Mouse (Mus musculus): ENCODE measurements around the gene Grid1. TPM values are rescaled to one million over a fixed set of nuclear protein-coding genes. Genes with fewer than 3 reads are reported as not detected.

Grid1 gene
- polyA plus RNA-seq, 1 experiment = not detected

- H3K4me1 ChIP-seq = no peaks in the 10 kb centered on the region
- peaks cover 14% of the 10 kb centered on the region; the same call in 1 of the 2 replicates for H3K9me3 ChIP-seq
- no peaks in the 10 kb centered on the region for H3K27me3 ChIP-seq (replicated peaks)
- TF ChIP-seq GATA1 (IDR thresholded peaks at IDR 0.05; ENCODE audit: borderline replicate concordance, low read length) (no peak), FLI1 (IDR thresholded peaks at IDR 0.05; ENCODE audit: low read length) (no peak)
- H3K4me3 ChIP-seq (replicated peaks) = no peak overlapping the region
- H3K36me3 ChIP-seq (replicated peaks; ENCODE audit: low read length) = no peaks in the 10 kb centered on the region
Observed at GRCm38 (mm10) chr14:35356480-35357085, 536.7 kb downstream of the Grid1 start.

DNA sequence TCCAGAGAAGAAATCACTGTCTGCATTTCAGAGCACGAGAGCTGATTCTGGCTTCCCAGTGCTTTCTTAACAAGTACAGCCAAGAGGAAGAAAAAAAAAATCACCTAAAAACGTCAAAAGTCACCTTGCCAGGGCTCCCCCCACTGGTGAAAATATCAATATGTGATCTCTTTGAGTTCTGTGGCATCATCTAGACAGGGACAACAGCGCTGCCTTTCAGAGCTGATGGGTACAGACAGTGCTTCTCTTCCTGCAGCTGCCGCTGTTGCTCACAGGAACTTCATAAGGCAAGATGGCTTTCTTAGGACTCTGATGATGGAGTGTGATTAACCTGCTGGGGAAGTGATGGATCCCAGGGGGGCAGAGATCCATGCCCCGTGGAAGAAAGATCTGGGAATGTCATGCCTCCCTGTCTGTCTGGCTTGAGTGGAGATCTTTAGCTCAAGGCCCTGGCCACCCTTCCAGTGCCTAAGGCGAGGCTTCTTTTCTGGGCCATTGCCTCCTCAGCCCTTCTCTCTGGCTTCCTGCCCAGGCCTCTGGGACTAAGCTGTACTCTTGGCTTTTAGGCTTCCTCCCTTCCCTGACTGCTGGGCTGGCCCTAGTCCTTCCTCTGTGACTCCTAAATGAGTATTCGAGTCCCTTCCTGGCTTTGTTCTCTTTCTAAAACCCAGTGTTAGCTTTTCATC lies 538.4 kb downstream of the Grid1 start:
- Histone ChIP-seq H3K4me1 (no peaks in the 10 kb centered on the region), H3K27me3 (replicated peaks) (no peaks in the 10 kb centered on the region), H3K4me3 (replicated peaks) (no peak overlapping the region), H3K9me3 (peaks cover 19% of the 10 kb centered on the region), H3K36me3 (replicated peaks; ENCODE audit: low read length) (no peaks in the 10 kb centered on the region)
- TF ChIP-seq GATA1 (IDR thresholded peaks at IDR 0.05; ENCODE audit: borderline replicate concordance, low read length) = no peak

- Histone ChIP-seq H3K27me3 (replicated peaks) (no peaks in the 10 kb centered on the region), H3K4me3 (replicated peaks) (no peak overlapping the region), H3K36me3 (replicated peaks; ENCODE audit: low read length) (no peaks in the 10 kb centered on the region), H3K4me1 (no peaks in the 10 kb centered on the region), H3K9me3 (peaks cover 21% of the 10 kb centered on the region)
- TF ChIP-seq FLI1 (IDR thresholded peaks at IDR 0.05; ENCODE audit: low read length) (no peak), GATA1 (IDR thresholded peaks at IDR 0.05; ENCODE audit: borderline replicate concordance, low read length) (no peak)
Observed at GRCm38 (mm10) chr14:35365177-35365944, 545.5 kb downstream of the Grid1 start.

GRCm38 (mm10) chr14:35374374-35374773 lies 554.5 kb downstream of the Grid1 start:
- Histone ChIP-seq H3K9me3 (peaks cover 20% of the 10 kb centered on the region), H3K4me1 (no peaks in the 10 kb centered on the region), H3K4me3 (replicated peaks) (no peak overlapping the region), H3K27me3 (replicated peaks) (no peaks in the 10 kb centered on the region), H3K36me3 (replicated peaks; ENCODE audit: low read length) (no peaks in the 10 kb centered on the region)
- TF ChIP-seq GATA1 (IDR thresholded peaks at IDR 0.05; ENCODE audit: borderline replicate concordance, low read length) = no peak
- TF ChIP-seq FLI1 (IDR thresholded peaks at IDR 0.05; ENCODE audit: low read length) = no peak

GRCm38 (mm10) chr14:35393591-35393990 lies 573.7 kb downstream of the Grid1 start:
- TF ChIP-seq GATA1 (IDR thresholded peaks at IDR 0.05; ENCODE audit: borderline replicate concordance, low read length) (no peak), FLI1 (IDR thresholded peaks at IDR 0.05; ENCODE audit: low read length) (no peak)
- H3K4me1 ChIP-seq = no peaks in the 10 kb centered on the region
- H3K36me3 ChIP-seq (replicated peaks; ENCODE audit: low read length) = no peaks in the 10 kb centered on the region

GRCm38 (mm10) chr14:35404249-35404908 lies 584.5 kb downstream of the Grid1 start:
- no peak overlapping the region for H3K4me3 ChIP-seq (replicated peaks)

More at GRCm38 (mm10) chr14:35393591-35393990, 573.7 kb downstream of the Grid1 start:
- Histone ChIP-seq H3K27me3 (replicated peaks) (no peaks in the 10 kb centered on the region), H3K4me3 (replicated peaks) (no peak overlapping the region), H3K9me3 (no peaks in the 10 kb centered on the region)

GRCm38 (mm10) chr14:35430259-35430658 lies 610.4 kb downstream of the Grid1 start:
- H3K4me3 ChIP-seq (replicated peaks) = no peak overlapping the region
- no peaks in the 10 kb centered on the region for H3K9me3 ChIP-seq
- H3K4me1 ChIP-seq = no peaks in the 10 kb centered on the region
- no peaks in the 10 kb centered on the region for H3K27me3 ChIP-seq (replicated peaks)
- no peaks in the 10 kb centered on the region for H3K36me3 ChIP-seq (replicated peaks; ENCODE audit: low read length)
- TF ChIP-seq GATA1 (IDR thresholded peaks at IDR 0.05; ENCODE audit: borderline replicate concordance, low read length) = no peak
- TF ChIP-seq FLI1 (IDR thresholded peaks at IDR 0.05; ENCODE audit: low read length) = no peak

More at GRCm38 (mm10) chr14:35404249-35404908, 584.5 kb downstream of the Grid1 start:
- no peak for TF ChIP-seq GATA1 (IDR thresholded peaks at IDR 0.05; ENCODE audit: borderline replicate concordance, low read length)
- TF ChIP-seq FLI1 (IDR thresholded peaks at IDR 0.05; ENCODE audit: low read length) = no peak
- H3K4me1 ChIP-seq = no peaks in the 10 kb centered on the region
- no peaks in the 10 kb centered on the region for H3K27me3 ChIP-seq (replicated peaks)
- H3K36me3 ChIP-seq (replicated peaks; ENCODE audit: low read length) = no peaks in the 10 kb centered on the region
- peaks cover 7% of the 10 kb centered on the region; the same call in 1 of the 2 replicates for H3K9me3 ChIP-seq

DNA sequence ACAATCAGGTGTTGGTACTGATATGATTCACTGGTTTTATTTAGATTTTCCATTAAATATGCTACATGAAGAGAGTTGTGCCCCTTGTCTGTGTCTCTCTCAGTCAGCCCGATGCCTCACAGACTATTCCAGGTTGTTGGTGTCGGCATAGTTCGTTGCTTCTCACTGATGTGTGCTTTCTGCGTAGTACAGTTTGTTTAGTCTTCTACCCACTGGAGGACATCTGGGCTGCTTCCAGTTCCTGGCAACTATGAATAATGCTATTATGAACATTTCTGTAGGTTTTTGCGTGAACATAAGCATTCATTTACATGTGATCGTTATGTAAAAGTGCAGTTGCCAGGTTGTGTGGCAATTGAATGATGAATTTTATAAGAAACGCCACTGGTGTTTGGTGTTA lies 633.8 kb downstream of the Grid1 start:
- H3K27me3 ChIP-seq (replicated peaks) = no peaks in the 10 kb centered on the region
- H3K36me3 ChIP-seq (replicated peaks; ENCODE audit: low read length) = no peaks in the 10 kb centered on the region
- H3K9me3 ChIP-seq = peaks cover 9% of the 10 kb centered on the region; the same call in 1 of the 2 replicates
- TF ChIP-seq GATA1 (IDR thresholded peaks at IDR 0.05; ENCODE audit: borderline replicate concordance, low read length) (no peak), FLI1 (IDR thresholded peaks at IDR 0.05; ENCODE audit: low read length) (no peak)
- H3K4me3 ChIP-seq (replicated peaks) = no peak overlapping the region
- H3K4me1 ChIP-seq = no peaks in the 10 kb centered on the region

DNA sequence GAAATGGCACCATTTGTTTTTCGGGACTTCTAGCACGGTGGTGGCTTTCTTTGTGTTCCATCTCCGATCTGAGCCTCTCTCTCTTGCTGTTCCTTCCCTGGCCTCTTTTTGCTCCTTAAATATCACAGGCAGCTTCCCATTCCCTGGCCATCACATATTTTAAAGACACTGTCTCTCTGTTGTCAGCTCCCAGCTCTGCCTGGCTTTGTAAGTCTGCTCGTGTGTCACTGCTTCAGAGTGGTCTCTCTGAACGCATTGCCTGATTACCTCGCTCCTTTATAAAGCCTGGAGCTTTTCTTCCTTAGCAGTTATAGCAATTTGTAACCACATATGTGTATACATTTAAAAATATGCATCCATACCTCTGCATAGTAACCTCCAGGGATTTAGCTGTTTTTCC lies 648.3 kb downstream of the Grid1 start:
- Histone ChIP-seq H3K4me1 (no peaks in the 10 kb centered on the region), H3K27me3 (replicated peaks) (no peaks in the 10 kb centered on the region), H3K9me3 (0 out of 2 replicates have a peak, but pooled peaks cover 2% of the 10 kb centered on the region), H3K4me3 (replicated peaks) (no peak overlapping the region), H3K36me3 (replicated peaks; ENCODE audit: low read length) (no peaks in the 10 kb centered on the region)
- TF ChIP-seq FLI1 (IDR thresholded peaks at IDR 0.05; ENCODE audit: low read length) (no peak), GATA1 (IDR thresholded peaks at IDR 0.05; ENCODE audit: borderline replicate concordance, low read length) (no peak)
